ENCODE assay signal across 19 mouse cellular contexts in genomic region chr12:4143179-4143578, GRCm38 (mm10). TPM values are rescaled to one million over a fixed set of nuclear protein-coding genes. Genes with fewer than 3 reads are reported as not detected.
DNase-seq lines count a peak whose midpoint lies in the region; ATAC-seq and TF ChIP-seq lines count a peak whose summit lies in the region.
"Had no signal": no experiment of that assay in that cellular context is flagged by ENCODE, and none has a peak within 500 bp of the region (broad histone marks: within the 10 kb centered on the region; RNA-seq: fewer than 3 reads in every experiment).

No protein-coding gene starts in this region.

- peak; percentile 13 for TF ChIP-seq CTCF in left cerebral cortex, adult 2 months (IDR thresholded peaks at IDR 0.05)

- no peak for ATAC-seq in CD4-positive, CD25-positive, alpha-beta regulatory T cell, adult 4 months
- ATAC-seq: midbrain, embryonic 16.5 days had no signal

- H3K4me3 ChIP-seq in left cerebral cortex, adult 2 months: no peak overlapping the region
- H3K4me3 ChIP-seq: embryonic facial prominence, embryonic 12.5 days; forebrain, embryonic 10.5 days; heart, embryonic 13.5 days; liver, embryonic 13.5 days; neural tube, embryonic 12.5 days had no signal

- peak; percentile 30 for DNase-seq in CD4-positive, CD25-positive, alpha-beta regulatory T cell, adult 2 months (ENCODE audit: low read depth, low spot score)
- no peak for DNase-seq in left cerebral cortex, adult 2 months (ENCODE audit: extremely low spot score in 1 of 2, low spot score in 2 of 2)
- DNase-seq in left cerebral cortex, adult 8-10 months (ENCODE audit: low spot score in 2 of 2): no peak
- DNase-seq in thymus, postnatal 0 days (ENCODE audit: low spot score): peak; percentile 48
- no peak for DNase-seq in thymus, adult 18-20 months
- peak; percentile 52 for DNase-seq in thymus, postnatal 4 days
- DNase-seq in right cerebral cortex, postnatal 14 days: no peak
- DNase-seq: adrenal gland, postnatal 25 days; cerebellum, postnatal 36 days; gastrocnemius, postnatal 36 days; layer of hippocampus, adult 9-11 months; liver, embryonic 13.5 days had no signal

- H3K27ac ChIP-seq in left cerebral cortex, adult 2 months: no peak overlapping the region
- H3K27ac ChIP-seq: embryonic facial prominence, embryonic 12.5 days; forebrain, embryonic 10.5 days; heart, embryonic 13.5 days; liver, embryonic 13.5 days; macrophage; neural tube, embryonic 12.5 days had no signal

- intact Hi-C loops in left cerebral cortex, adult 2 months (cut with DNase I): no loop called here

RNA-seq across cellular contexts. Expression of gene Adcy3, which starts 10.3 kb away (rescaled TPM):
- 1 to 10 TPM; 3.8 to 5.3 TPM for polyA plus RNA-seq in CD4-positive, CD25-positive, alpha-beta regulatory T cell, adult 4 months (2017; shearing (Covaris generic))
- 10 to 100 TPM; 51.4 to 53.8 TPM for total RNA-seq in left cerebral cortex, adult 2 months (2021)
- total RNA-seq in left cerebral cortex, adult 8-10 months (2022): 10 to 100 TPM; 49.8 to 53.5 (median 52.1) TPM
- polyA plus RNA-seq in thymus, postnatal 0 days (2015; fragmentation: Nextera tagmentation; extraction: Ambion mirVana): 6.3 and 6.8 TPM in 2 replicates

Comparison
In these comparisons a context has a peak if more than half of its experiments do, and no peak if none do; other contexts are left out.
1. DNase-seq: peak in CD4-positive, CD25-positive, alpha-beta regulatory T cell, adult 2 months (single experiment), thymus, postnatal 0 days (single experiment) and thymus, postnatal 4 days (single experiment); none in left cerebral cortex, adult 2 months (0 of 2), left cerebral cortex, adult 8-10 months (0 of 2), thymus, adult 18-20 months (0 of 2) and right cerebral cortex, postnatal 14 days (single experiment).